Mouse (Mus musculus) adrenal gland, postnatal 14 days (tissue): ENCODE results near the gene Ahrr. TPM values are rescaled to one million over a fixed set of nuclear protein-coding genes. Genes with fewer than 3 reads are reported as not detected.

ENCODE experiments used
- DNase-seq: peaks from one replicate; pipeline ENCODE4 v3.0.0; 2021; ENCODE audit warnings: mixed read lengths
- long read RNA-seq, 2 experiments: library from polyadenylated mRNA; stranded (forward); transcript quantifications; one replicate each; pipeline ENCODE4 v2.0.0; 2021
- total RNA-seq: library from RNA; stranded (reverse); gene quantifications from 2 replicates; pipeline ENCODE4 v1.2.3, GENCODE M21; 2021

Ahrr gene
- total RNA-seq = 0.70 and 1.2 TPM in 2 replicates
- long read RNA-seq, experiment 1 = 0 reads
- long read RNA-seq, experiment 2, partial matches to known transcripts = 0 of 2 reads
- long read RNA-seq, experiment 2, other reads (novel, unspliced or antisense) = 2 of 2 reads

DNA sequence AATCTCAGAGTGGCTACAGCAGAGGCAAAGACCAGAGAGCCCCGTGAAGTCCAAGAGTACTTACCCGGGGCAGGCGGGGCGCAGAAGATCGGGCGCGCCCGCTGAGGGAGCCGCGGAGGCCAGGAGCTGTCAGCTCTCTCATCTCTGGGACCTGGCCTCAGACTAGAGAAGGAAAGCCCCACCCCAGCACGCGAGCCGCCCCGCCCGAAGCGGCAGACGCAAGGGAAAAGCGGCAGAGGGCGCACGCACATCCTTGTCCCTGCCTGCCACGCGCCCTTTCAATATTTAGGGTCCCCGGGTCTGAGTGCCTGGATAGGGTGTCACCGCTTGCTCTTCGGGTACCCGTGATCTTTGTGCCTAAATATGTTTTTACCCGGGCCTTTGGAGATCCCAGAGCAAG lies at the start of gene Ahrr:
Ahrr (minus strand) TSS at position 165 of the 400 bp plus-strand sequence.
- DNase-seq = peak; percentile 78

DNA sequence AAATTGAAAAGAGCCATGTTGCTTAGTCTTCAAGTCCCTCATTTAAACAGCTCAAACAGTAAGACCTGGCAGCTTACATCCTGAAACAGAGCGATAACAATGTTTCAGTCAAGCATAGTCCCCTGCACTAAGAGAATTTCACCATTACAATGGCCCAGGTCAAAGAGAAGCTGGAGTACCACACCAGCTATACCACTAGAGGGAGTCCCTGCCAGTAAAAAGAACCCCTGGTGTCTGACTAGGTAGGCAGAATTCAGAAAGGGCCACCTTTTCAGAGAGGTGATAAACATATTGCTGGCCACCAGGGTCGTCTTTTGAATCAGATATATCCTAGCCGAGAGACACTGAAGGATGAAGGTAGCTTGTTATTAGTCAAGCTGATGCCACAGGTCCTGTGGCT lies 48.9 kb upstream of the Ahrr start:
- peak; percentile 67 for DNase-seq

DNA sequence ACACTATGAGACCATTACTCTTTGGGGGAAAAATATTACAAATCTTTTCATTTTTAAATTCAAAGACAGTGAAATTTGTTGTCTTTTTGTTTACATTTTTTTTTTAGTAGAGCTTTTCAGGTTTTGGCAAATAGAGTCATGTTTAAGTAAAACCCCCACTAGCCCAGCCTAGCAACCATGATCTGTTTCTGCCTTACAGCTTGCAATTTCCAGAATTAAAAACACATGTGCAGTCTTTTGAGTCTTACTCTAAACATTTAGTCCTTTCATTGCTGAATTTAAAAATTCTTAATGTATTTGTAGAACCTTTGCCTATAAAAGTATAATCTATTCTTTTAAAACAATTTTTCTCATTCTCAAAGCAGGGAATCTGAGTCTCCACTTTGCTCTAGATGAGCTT lies 37.2 kb upstream of the Ahrr start:
- no peak for DNase-seq

DNA sequence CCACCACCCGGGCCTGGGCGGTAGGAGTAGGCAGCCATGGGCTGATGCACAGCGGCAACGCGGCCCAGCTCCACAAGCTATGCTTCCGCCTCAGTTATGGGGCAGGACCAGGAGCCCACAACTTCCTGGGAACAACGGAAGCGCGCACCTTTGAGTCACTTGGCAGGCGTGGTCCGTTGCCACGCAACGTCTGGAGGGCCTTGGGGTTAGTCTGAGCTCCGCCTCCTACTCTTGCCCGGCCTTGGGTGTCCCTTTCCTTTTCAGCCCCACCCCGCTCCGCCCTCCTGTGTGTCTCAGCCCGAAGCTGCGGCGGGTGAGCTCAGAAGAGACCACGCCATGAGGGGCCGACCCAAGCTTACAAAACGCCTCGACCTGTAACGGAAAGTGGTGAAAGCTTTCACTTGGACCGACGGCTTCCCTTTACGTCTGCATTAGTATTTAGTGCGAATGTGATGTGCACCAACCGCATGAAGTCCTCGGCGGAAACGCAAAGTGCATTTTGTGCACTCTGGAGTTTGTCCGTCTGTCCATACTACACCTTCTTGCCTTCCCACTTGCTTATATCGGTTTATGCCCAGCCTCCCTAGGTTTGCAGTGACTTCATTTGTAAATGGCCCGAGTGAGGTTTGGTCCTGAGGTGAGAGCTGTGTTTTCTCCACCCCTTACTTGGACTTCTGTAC lies 25.2 kb upstream of the Ahrr start, which contains the start of gene Pdcd6:
Pdcd6 (minus strand) TSS at position 411 of the 680 bp plus-strand sequence.
- DNase-seq = peak; percentile 97

DNA sequence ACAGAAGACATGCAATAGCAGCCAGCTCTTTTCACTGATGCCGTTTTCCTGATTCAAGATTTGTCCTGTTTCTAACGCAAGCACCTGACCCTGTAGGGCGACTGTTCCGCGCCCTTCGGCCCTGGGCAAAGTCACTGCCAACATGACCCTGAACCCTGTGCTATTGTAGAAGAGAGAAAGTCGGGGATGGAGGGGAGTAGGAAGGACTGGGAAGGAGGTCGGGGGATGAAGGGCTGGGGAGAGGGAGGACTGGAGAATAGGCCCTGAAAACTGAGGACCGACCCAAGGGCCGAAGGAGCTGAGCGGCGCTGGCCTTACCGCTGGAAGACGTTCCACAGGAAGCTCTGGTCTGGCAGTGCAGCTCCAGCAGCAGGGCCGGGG lies 24.6 kb upstream of the Ahrr start:
- DNase-seq = no peak

DNA sequence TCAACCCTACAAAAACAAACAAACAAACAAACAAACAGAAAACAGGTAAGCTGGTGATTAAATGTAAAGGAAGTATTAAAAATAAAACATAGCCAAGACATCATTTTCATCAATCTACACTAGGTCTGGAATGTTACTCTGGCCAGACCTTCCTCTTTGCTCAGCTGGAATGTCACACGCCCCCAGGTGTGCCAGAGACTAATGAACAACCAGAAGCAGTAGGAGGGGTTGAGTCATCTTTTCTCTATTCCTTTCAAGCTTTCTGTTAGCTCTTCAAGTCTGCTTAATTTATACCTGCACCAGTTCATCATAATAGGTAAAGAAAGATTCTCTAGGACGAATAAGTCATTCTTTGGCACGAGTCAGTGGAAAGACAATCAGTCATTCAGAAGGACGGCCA lies 24.3 kb upstream of the Ahrr start:
- no peak for DNase-seq

DNA sequence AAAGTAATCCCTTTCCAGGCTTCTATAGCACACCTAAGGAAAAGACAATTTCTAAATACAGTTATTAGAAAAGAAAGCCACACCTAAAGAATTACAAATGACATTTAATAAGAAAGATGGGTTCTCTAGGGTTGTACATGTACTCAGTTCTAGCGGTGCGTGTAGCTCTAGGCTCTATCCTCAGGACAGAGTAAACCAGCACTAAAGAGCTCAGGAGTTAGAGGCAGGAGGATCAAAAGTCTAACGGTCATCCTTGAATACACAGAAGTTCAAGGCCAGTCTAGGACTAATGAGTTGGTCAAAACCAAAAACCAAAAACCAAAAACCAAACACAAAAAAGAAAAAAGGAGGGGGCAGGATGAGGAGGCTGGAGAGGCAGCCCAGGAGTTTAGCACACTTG lies 22.5 kb upstream of the Ahrr start:
- no peak for DNase-seq

DNA sequence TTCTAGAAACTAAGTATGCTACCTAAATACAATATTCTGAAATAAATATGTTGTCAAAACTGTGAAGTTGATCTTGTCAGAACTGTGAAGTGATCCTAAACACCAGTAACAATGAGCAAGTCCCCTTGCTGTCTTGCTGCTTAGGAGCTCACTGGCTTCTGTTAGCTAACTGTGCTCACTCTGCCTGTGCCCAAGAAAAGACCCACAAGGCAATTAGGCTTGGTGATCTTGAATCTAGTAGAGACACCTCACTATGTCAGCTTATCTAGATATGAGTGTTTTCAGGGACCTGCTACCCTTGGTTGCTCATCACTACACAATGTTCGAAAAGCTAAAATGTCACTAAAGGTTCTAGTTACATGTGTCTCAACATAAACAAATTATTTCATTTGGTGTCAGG lies 13.6 kb upstream of the Ahrr start:
- DNase-seq = no peak

DNA sequence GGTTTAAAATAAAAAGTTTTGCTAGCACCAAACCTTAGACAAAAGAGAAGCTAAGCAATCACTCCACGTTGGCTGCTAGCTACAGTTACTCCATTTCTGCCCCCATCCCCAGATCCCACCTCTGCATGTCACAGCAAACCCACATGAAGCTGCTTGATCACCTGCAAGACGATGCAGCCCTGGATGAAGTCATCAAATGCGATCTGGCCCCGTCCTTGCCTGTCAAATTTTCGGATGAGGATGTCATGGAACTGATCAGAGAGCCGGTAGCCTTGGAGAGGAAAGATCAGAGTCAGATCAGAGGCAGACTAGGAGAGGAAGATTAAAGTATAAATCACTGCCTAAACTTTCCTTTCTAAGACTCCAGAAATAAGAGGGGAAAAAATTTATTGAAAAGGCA lies 13.2 kb upstream of the Ahrr start:
- peak; percentile 24 for DNase-seq

DNA sequence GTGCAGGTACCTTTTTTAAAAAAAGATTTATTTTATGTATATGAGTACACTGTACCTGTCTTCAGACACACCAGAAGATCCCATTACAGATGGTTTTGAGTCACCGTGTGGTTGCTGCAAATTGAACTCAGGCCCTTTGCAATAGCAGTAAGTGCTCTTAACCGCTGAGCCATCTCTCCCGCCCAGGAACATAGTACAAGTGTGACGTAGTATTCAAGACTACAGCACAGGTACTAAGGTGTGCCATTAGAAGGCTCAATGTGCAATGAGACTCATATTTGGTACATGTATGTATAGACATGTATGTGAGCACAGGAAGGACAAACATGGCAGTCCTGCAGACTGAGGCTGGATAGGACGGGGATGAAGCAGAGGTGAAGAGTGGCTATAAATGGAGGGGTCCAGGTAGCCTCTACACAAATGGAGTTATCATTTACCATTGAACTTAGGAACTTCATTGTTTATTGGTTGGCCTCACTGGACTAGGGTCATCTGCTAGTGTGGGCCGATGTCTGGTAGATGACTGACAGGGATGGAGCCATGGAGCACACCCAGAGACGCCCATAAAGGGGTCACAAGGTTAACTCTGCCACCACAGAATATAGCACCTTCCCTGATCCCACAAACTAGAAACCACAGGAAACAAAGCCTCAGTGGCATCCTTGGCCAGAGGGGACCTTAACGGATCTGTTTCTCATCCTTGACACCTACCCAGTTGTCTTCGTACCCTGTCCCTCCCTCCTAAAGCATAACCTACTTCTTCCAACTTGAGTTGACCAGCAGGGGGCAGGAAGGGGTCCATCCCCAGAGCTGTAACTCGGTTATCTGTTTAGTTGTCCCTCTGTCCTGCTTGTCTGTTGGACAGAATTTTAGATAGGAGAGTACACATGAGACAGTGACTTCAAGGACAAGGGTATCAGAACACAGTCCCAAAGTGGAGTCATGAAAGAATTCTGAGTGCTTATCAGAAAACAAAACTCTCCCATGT lies 10.2 kb upstream of the Ahrr start:
- peak; percentile 10 for DNase-seq

DNA sequence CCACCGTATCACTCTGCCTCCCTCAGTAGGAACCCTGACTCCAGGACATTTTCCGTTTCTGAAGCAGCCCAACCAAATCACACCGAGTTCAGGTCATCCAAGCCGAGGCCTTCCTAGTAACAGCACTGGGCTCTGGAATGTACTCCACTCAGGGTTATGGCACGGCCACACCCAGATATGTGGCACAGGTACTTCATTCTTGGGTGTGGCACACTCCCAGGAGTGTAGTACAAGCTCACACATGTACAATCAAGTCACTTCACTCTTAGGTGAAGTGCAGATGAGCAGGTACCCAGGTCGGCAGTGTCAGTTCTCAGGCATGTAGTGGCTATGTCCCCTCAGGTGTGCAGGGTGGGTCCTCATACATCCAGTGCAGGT lies 9.5 kb upstream of the Ahrr start:
- DNase-seq = no peak

DNA sequence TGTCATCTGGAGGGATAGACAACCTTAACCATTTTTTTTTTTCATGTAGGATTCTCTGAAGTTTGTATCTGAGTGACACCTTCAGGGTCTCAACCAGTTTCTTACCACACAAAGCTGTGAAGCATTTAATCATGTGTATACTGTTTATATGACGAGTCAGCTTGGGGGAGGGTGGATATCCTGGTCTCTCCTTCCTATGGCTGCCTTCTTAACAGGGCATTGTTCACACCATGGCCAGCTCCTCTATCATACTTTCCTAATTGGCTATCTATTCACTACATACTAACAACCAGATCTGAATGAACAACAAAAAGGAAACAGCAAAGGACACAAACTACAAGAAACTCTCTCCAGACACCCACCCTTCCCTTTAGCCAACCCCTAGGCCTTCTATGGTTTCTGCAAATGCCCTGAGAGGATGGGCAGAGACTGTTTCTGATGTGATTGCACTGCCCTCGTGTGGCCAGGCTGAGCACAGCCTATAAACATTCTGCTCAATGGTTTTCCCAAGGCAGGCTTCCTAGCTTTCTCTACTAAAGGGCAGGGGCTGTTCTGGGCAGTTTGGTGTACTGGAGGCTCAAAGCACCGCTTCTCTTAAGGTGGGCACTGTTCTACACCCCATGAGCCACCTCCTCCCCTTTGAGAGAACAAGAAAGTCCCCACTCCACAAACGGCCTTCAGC lies 8.9 kb upstream of the Ahrr start:
- peak; percentile 83 for DNase-seq

DNA sequence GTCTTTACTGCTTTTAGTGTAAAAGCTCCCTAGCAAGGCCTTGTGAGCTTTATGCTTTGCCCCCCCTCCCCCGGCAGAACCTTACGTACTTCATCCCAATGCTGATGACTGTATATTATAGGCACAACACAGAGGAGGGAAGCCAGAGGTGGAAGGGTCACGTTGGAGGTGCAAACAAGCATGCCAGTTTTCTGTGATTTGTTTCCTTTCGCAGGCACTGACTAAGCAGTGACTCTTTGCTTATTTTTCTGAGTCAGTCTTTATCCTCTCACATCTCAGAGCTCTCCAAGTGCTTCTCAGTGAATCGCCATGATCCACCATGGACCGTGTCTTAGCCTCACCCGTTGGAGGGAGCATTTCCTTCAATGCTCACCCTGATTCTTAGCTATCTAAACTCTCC lies 4.2 kb upstream of the Ahrr start:
- DNase-seq = no peak

DNA sequence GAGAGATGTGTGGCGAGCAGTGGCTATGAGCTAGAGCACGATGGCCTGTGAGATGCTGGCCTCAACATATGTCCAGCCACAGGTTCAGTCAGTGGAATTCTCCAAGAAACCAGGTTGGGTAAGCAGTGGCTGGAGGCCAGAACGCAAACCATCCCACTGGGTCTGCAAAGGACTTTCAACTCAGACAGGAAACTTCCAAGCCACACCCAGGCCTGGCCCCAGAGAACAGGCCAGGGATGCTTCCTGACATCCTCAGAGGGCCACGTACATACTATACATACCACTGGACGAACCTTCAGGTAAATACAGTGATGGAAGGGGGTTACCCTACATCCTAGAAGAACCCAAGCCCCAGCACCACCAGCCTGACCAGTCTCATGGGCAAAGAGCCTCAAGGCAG lies 2.5 kb downstream of the Ahrr start:
- no peak for DNase-seq

DNA sequence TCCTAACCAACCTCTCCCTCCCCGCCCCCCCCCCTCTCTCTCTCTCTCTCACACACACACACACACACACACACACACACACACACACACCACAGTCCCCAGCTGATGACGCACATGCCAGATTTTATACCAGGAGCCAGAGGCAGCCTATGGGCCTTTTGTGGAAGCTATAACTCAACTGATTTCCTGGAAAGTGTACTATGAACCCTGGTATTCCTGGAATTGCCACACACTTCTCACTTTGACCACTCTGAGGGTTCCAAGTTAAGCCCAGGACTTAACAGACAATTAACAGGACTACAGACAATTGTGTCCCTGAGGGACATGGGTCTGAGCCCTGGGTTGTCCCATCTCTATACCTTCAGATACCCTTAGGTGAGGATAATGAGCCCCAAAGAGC lies 9.8 kb downstream of the Ahrr start:
- no peak for DNase-seq

DNA sequence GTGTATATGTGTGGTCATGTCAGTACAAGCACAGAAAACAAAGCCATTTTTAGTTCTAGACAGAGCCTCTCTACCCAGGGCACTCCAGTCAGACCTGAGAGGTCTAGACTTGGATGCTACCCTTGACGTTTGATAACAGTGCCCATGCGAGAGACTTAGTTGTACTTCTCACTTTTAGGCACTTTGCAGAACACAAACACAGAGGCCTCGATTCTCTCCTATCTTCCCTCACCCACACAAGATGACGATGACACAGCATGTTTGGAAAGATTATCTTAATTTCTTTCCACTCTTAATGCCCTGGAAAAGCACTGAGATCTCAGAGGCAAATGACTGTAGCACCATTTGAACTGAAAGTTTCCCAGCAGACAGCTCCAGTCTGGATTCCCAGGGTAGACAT lies 16.4 kb downstream of the Ahrr start:
- no peak for DNase-seq

DNA sequence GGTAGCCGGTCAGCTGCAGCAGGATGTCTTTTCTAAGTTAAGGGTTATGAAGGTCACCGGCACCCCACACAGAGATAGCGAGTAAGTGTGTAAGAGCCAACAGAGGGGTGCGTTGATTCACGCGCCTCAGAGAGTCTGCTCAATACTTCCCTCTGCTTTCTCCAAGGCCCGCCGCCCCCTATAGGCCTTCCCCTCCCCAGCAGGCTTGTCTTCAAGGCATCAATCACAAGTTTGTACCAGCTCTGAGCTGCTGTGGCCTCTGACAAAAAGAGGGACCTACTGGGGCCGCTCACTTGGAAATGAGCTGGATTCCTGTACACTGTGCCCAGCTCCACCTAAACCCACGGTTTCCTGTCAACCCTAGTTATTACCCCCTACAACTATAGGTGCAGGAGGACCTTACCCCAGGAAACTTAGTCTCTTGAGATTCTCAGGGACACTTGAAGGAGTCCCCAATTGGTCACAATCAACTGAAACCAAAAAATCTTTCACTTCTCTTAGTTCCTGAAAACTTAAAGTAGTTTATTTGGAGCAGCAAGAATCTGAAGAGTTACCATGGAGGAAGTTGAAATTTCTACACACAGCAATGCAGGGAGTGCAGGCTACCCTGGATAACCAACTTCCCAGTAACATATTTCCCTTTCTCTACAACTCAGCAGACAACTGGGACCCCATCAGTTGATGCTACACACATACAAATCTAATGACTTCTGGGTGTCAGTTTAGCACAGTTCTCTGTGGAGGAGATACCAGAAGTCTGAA lies 31.7 kb downstream of the Ahrr start:
- peak; percentile 77 for DNase-seq

DNA sequence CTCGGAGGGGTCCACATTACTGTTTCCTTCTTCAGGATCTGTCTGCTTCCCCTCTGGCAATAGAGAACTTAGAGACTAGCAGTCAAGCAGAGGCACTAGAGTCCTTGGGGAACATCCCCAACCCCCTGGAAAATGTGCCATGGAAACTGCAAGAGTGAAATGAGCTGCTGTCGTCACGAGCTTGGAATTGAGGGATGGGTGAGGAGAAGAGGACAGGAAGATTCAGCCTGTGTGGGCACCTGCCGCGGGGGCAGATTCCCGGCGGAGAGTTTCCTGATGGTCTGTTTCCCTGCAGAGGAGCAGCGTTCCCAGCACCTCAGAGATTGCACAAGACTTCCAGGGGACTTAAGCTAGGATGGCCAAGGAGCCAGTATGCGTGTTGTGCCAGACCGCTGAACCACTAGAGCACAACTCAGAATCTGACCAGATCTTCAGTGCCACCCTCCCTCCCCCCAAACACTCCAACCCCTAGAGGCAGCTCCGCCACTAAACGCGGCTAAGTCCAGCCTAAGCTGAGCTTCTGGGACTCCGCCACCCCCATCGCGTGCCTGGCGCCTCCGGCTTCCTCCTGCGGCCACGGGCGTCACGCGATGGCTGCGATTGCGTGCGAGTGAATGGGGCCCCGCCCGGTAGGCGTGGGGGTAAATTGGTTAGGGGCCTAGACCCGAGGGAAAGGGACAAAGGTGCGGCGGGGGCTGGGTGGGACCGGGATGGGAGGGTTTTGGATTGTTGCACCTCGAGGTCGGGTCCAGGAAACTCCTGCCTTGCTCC lies 32.5 kb downstream of the Ahrr start:
- DNase-seq = peak; percentile 86

DNA sequence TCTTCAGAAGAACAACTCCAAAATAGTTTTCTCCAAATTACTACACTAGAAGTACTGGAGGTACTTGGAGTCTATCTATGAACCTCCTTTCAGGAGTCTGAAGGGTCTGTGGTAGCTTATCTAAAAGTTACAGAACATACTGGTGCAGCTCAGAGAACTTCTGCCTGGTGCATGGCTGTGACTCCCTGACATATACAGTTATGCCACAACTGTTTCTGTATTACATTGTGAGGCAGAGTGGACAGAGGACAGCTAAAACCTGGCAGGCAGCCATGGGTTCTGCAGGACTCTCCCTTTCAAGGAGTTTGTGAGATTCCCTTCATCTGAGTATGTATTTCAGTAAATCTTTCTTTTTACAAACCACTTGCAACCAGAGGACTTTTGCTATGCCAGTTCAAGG lies 45.6 kb downstream of the Ahrr start:
- DNase-seq = peak; percentile 51

DNA sequence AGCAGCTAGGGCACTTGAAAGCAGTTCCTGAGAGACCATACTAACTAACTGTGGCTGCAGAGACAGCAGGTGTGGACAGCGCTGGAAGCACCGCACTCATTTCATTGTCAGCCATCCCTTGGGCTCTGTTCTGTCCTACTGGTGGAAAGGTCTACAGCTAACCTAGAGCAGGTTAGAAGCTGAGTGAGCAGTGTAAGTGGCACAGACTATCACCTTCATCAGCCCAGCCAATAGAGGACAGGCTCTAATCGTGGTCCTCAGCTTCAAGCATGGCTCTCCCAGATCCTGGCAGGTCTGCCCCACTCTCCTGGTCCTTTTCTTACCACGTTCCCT lies 46.3 kb downstream of the Ahrr start:
- no peak for DNase-seq

DNA sequence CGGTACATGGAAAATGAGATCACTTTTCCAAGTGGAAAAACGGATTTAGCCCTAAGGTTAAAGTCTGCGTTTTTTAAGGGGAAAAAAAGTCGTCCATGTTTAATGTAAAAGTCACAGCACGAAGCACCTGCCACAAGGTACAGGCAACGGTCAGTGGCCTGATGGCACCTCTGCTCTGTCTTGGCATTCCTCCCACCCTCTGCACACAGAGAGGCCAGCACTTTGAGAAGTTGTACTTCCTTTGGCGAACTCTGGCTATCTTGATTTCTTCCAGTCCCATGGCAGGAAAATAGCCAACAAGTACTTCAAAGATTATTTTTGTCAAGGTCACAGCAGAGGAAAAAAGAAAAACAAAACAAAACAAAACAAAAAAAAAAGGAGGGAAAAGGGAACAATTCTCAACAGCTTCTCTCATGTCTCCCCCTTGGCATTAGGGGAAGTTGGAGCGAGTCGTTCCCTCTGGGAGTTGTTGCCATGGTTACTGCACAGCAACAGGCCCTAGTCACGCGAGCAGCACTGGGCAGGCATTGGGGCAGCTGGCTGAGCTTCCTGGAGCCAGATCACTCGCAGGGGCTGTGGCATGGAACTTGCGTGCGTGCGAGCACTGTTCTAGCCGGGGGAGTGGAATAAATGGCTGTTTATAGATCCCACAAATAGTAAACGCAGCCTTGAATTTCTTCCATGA lies 46.8 kb downstream of the Ahrr start:
- DNase-seq = peak; percentile 91
